Mouse (Mus musculus): ENCODE data around the gene Mtmr2.

GRCm38 (mm10) chr9:13774732-13775131, 26.5 kb downstream of the Mtmr2 start:
- TF ChIP-seq CTCF (conservative IDR thresholded peaks at IDR 0.05; ENCODE audit: low read length) (no peak), POU5F1 (IDR thresholded peaks at IDR 0.05; ENCODE audit: borderline replicate concordance, low read length) (no peak), NANOG (IDR thresholded peaks at IDR 0.05; ENCODE audit: borderline replicate concordance, low read length) (no peak)

Measured in E14TG2a.4 (cell line).